Mouse (Mus musculus) R1 (cell line): Measurements from ENCODE around the gene Zbtb2.
"Not testable (repeated sequence)": the region's sequence is repeated elsewhere in the genome, so short reads cannot be mapped to it uniquely, and the experiment has no call there.

Source experiments
- DNase-seq: peaks from one replicate; pipeline ENCODE4 v3.0.0-alpha.2; 2018; ENCODE audit warnings: low read depth, low spot score

Gene Zbtb2

DNA sequence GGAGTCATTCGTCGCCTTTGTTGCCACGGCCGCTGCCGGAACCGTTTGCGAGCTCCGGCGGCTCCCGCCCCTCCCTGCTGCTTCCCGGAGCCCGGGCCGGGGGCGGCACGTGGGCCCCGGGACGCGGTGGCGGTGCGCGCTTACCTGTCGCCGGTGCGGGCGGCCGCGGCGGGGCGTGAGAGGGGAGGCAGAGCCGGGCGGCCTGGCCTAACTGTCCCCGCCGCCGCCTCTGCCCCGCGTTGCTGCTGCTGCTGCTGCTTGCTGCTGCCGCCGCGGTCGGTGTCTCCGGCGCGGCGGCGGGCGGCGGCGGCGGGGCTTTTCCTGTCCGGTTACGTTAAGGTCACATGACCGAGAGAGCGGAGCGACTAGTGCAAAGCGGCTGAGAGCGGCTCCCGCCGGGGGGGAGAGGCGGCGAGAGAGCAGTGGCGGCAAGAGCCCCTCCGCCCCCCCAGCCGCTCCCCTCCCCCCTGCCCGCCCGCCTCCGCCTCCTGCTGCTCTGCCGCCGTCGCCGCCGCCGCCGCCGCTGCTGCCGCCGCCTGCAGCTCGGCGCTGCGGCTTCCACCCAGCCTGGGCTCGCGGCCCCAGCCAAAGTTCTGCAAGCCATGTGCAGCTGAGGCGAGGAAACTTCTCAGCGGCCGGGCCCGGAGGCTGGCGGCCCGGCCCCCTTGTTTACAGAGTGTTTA lies at the start of gene Zbtb2:
Zbtb2 (minus strand) TSS at position 408 of the 683 bp plus-strand sequence.
- DNase-seq, result peak; percentile 61

DNA sequence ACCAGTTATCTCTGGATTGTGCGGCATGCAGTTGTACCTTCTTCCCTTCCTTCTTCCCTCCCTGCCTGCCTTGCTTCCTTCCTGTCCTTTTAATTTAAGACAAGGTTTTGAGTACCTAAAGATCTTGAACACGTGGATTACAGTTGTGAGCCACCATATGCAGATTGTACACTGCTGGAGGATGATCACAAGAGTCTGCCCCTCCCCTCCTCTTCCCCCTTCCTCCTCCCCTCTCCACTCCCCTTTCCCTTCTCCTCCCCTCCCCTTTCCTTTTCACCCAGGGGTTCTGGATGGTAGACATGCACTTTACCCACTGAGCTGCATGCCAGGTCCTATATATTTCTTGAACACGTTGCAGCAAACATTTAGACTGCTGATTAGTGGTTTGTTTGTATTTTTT lies 47.5 kb upstream of the Zbtb2 start:
- DNase-seq, result peak; percentile 74

DNA sequence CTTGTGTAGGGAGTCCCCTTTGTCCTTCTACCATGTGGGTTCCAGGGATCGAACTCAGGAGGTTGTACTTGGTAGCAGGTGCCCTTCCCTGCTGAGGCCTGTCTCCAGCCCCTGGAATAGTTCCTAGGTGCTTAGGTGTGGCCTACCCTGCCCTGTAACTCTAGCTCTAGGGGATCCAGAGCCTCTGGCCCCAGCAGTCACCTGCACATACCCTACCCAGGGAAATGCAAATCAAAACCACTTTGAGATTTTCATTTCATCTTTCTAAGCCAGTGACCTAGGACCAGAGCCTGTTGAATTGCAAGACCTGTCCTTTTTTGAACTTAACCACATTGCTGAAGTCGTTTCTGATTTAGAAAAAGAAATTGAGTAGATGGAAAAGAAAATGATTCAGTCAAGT lies 46.0 kb upstream of the Zbtb2 start:
- not testable (repeated sequence) for DNase-seq

DNA sequence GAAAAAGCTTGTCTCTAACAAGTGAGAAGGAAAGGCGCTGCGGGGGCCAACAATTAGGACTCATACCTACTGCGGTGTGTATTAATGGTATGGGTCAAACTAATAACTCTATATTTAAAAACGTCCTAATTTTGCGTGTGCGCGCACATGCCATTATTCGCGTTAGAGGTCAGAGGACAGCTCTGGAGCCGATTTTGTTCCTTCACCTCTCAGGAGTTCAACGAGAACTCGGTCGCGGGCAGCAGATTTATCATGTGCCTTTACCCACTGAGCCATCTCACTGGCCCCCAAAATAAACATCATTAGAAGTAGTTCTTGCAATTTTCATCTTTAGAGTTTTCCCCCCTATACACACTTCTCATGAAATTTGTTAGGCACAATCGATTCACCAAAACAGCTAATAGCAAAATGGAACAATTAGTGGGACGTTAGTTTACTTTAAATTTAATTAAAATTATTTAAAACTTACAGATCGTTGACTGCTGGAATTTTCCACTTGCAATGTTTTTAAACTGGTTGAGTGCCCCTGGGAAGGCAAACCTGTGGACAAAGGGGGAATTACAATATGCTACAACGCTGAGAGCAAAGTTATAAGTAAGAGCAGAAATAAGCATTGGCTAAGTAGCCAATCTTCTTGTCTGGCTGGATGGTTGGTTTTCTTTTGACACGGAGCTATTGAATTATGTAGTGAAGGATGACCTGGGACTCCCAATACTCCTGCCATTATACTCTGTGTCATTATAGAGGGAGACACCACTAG lies 45.3 kb upstream of the Zbtb2 start:
- DNase-seq, result peak; percentile 50

DNA sequence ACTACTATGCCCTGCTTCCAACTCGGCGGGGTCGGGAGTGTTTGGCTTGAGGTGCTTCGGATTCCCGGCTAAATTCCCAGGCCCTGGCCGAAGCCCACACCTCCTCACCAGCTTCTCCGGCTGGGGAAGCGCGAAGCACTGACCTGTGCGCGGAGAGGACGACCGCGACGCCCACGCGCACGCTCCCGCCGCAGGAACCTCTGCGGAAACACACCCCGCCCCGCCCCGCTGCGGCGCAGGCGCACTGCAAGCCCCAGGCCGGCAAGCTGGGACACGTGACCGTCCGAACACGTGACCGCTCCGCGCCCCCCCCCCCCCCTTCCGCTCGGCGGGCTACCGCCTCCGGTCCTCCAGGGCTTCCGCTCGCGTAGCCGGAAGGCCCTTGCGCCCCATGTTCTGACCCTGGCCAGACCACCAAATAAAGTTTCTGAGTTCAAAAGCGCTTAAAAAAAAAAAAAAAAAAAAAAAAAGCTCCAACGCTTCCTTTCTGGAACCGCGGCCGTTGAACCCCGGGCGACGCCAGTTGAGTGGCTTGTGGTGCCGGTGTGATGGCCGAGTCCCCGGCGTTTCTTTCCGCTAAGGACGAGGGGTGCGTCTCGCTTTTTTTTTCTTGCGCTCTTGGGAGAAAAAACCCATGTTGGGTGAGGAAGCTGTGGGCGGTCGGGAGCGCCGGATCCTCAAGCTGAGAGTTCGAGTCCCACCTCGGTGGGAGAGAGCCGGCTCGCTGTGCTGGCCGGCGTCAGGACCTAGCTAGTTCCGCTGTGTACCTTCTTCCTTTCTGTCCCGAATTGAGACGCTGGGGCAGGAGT lies 44.4 kb upstream of the Zbtb2 start, which contains the start of the genes Rmnd1 and Armt1:
Rmnd1 (minus strand) TSS at position 266 of the 809 bp plus-strand sequence.
Armt1 (plus strand) TSS at position 345 of the 809 bp plus-strand sequence.
- DNase-seq, result peak; percentile 97

DNA sequence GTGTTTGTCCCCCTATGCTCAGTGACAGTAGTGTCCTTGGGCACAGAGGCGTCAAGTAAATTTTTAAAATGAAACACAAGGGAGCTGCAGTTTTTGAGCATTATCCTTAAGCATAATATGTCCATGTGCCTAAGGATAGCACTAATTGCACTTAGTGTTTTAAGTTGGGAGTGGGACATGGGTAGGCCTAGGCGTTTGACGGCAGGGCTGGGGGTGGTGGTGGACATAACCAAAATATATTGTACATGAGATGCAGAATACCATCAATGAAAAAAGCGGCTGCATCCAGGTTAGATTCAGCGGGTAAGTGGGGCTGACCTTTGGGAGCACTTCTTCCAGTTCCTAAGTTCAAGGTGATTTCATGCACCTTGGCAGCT lies 43.8 kb upstream of the Zbtb2 start:
- DNase-seq, result no peak

DNA sequence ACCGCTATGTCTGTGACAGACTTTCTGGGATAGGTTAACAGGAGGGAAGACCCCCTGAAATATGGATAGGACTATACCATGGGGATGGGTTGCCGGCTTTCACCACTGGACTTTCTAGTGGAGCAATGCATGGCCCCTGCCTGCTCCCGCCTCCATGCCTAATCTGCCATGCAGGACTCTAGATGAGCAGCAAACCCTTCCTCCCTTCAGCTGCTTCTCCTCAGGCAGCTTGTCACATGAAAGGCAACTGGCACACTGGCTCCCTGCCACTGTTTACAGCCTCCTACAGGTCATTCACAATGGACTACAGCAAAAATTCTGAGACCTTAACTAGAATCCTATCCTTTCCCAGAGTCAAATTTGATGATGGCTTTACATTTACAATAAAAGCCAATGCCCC lies 42.9 kb upstream of the Zbtb2 start:
- no peak for DNase-seq

DNA sequence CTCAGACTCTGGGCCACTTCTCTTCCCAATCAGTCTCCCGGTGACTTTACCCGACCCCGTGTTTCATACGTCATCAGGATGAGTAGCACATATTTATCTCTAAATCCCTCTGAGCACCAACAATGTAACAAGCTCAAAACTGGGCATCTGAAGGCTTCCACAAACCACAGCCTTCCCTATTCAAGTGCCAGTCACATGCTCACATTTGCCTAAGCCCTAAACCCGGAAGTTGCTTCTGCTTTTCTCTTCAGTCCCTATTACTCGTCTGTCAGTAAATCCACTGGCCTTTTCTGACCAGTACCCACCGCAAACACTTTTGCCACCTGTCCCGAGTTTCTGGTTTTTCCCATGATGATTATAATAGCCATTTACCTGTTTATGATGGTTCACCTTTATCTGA lies 42.5 kb upstream of the Zbtb2 start:
- DNase-seq, result no peak

DNA sequence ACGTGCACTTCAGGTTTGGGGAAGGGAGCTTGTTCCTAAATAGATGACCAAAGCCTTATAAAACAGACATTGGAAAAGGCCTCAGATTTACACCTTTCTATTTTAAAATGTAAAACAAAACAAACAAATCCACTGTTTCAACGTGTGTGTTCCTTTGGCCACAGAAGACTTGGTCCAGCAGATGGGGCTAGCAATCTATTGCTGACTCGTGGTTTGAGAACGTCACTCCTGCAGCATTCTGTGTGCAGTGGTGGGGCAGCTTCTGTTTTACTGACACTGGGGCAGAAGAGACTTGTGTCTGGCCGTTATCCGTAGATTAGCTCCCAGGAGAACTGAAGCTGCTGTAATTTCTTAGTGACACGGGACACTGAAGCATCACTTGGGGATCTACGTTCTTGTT lies 37.3 kb upstream of the Zbtb2 start:
- DNase-seq, result no peak

DNA sequence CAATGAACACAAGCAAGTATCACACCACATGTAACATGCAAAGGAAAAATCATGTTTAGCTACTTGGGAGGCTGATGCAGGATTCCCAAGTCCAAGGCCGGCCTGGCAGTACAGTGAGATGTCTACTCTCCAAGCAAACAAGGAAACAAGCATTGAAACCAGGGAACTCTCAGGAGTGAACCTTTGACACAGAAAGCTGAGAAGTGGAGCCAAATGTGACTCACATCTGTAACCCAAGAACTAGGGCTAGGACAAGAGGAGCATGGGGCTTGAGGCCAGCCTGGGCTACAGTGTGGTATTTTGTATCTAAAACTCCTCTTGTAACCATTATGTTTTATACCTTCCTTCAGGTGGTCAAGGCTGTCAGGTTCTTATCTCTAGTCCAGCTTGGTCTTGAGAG lies 19.3 kb upstream of the Zbtb2 start:
- DNase-seq, result no peak

DNA sequence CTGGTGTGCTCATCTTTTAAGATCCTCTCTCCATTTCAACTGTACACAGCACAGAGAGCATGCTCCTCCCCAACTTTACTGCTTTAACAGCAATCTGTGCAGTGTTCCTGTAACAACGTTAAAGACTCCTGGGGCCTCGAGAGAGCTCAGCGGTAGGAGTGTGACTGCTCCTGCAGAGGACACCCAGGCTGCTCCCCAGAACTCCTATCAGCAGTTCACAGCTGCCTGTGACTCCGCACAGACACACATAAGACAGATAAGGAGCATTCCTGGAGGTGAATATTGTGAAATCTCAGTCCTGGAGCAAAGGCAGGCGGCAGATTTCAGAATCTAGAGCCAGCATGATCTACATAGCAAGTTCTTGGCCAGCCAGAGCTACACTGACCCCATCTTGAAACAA lies 17.6 kb upstream of the Zbtb2 start:
- no peak for DNase-seq

DNA sequence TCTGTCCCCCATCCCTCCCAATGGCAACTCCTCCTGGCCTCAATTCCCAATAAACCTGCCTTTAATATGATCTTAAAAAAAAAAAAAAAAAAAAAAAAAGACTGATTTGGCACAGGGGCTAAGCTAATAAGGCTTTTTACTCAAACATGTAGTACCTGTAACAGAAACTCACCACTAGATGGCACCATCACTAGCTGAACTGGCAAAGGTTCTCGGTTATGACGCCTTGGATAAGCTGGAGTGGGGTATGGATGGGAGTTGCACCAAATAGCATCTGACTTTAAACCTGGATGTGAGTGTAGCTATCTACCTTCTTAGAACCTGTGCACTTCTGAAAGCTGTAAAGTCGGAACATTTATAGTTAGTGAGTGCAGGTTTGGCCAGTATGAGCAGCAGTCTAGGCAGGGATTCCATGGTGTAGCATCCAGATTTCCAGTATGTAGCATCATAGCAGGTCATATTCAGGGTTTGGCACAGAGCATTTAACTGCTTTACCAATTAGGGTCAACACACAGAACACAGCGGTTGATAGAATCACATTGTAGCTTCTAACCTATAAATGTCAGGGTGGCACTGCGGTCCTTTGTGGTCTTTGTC lies 17.1 kb upstream of the Zbtb2 start:
- DNase-seq, result peak; percentile 77

DNA sequence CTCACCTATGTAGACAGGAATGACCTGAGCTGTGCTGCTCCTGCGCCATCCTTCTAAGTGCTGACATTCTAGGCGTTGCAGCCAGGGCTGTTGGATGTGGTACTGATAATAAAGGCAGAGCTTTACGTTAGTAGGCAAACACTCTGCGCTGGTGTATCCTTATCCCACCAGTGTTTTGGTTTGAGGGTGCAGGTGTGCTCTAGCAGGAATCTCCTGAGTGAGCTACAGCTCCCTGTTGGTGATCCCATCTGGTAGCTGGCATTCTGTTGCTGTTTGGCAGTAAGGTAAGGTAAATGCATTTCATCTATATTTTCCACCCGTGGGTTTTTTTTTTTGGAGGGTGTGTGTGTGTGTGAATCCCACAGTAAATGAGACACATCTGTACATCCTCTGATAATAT lies 10.2 kb upstream of the Zbtb2 start:
- DNase-seq, result no peak

DNA sequence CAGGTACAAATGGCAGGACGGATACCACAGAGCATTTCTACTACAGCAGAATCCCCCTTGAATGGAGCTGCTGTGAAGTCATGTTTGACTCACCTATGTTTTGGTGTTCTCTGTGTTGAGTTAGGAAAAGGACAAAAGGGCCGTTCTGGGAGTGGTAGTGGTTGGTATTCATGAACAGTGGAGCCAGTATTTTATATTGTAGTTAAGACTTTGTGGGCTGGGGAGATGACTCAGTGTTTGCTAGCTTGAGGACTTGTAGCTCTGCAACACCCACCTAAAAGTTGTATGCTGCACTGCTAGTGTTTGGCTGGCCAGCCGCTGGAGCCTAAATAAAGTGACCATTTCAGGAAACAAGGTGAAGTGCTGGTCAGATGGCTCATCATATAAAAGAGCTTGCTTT lies 7.4 kb upstream of the Zbtb2 start:
- no peak for DNase-seq

DNA sequence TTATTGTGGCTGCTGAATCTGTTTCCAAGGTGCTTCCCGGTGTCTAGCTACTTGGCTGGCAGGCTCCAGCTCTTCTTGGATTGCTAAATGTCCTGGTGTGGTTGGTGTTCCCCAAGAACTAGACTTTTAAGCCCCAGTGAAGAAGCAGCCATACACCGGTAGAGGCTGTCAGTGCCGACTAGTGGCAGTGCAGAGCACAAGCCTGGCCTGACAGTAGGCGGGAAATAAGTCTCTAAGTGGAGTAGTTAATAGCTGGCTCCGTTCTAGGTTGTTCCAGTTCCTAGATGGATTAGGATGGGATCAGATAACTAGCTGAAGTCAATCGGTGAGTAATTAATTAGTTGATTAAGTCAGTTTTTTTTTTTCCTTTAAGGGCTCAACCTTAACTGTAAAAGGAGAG lies 3.9 kb upstream of the Zbtb2 start:
- peak; percentile 69 for DNase-seq

DNA sequence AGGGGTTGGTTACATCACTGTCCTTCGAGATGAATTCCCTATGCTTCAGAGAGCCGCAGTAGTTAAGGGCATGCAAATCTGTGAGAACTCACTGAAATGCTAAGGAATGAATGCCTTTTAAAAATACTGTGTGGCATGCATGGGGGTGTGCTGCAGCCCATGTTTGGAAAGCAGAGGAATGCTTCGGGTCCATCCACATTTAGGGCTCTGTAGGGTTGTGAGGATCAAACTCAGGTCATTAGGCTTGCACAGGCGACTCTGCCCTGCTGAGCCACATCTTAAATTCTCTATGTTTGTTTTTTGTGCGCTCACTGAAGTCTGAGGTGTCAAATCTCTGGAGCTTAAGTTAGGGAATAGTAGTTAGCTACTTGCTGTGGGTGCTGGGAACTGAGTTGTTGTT lies 3.2 kb upstream of the Zbtb2 start:
- no peak for DNase-seq

DNA sequence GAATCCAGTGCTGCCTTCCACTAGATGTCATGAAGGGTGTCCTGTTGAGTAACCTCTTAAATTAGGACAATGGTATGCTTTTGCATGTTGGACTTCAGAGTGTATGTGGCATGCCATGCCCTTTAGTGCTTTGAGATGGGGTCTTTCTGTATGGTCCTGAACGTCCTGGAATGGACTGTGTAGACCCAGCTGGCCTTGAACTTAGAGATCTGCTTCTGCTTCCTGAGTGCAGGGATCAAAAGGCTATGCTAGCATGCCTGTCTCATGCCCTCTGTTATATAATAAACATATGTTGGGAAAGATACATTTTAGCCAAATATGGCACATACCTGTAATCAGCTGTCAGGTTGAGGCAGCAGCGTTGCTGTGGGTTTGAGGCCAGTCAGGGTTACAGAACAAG lies 2.6 kb upstream of the Zbtb2 start:
- no peak for DNase-seq

DNA sequence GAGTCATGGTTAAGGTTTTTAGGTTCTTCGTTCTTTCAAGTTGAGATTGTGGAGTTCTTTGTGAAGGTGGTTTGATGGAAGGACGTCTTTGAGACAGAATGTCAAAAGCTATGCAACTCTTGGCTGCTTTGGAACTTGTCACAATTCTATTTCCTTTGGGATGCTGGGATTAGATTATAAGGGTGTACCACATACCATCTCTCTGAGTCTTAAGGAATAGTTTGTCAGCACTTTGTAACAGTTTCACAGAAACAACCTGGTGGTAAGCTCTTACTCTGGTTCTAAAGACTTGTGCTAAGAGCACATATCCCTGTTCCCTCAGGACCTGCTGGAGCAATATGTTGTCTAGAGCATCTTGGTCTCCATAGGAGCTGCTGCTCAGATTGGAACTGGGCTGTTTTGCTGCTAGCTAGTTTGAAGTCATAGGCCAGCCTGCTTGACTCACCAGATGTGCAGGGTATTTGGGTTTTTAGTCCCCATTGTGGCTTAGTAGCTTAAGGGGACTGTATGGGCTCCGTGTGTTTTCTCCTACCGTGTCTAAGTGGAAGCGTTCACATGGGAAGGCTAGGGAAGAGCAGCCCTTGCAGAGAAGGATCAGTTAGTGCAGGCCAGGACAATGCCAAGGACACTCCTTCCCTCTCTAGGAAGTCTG lies 1.7 kb upstream of the Zbtb2 start:
- DNase-seq, result no peak

DNA sequence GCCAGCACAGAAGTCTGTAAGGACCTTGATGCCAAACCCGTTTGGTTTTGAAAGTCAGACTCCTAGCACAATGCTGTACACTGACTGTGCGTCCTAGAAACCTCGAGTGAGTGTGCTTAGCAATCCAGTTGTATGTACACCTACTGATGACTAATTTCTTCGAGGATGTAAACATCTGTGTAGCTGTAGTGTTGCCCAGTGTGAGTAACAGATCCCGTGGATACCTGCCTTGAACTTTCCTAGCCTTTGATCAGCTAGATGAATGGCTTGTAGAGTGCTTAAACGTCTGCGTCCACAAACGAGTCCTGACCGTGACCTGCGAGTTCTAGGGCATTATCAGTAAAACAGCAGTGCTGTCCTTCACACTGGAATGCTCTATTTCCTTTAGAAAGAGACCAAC lies 1.1 kb upstream of the Zbtb2 start:
- DNase-seq, result no peak

DNA sequence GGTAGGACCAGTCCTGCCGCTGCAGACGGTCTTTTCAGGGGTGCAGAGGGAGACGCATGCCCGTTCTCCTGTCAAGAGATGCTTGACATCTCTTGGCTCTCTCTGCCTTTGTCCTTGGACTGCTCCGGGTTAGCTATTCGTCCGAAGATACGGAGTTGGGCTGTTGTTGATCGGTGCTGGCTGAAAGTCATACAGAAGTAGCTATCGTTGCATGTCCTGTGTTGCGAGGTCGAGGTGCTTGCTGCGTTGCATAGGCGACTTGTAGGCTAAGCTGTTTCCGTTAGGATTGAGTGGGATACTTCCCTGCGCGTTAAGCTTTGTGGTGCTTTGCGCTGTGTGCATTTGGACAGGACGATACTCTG lies 457 bp upstream of the Zbtb2 start:
- no peak for DNase-seq
